Mouse (Mus musculus) layer of hippocampus, adult 18-20 months (tissue): ENCODE data around the gene Gm15319. TPM values are rescaled to one million over a fixed set of nuclear protein-coding genes. Genes with fewer than 3 reads are reported as not detected.
A peak's percentile ranks its signal among the peaks of the same experiment; 100 is the strongest.
"Not testable (repeated sequence)": the region's sequence is repeated elsewhere in the genome, so short reads cannot be mapped to it uniquely, and the experiment has no call there.

ENCODE experiments used
- DNase-seq, 2 experiments: peaks; one replicate each; pipeline ENCODE4 v3.0.0; 2022; ENCODE audit warnings: low spot score in 2 of 2
- long read RNA-seq: library from polyadenylated mRNA; stranded (forward); transcript quantifications from one replicate; pipeline ENCODE4 v2.0.0, GENCODE M21; 2021
- total RNA-seq, 2 experiments: library from RNA; stranded (reverse); gene quantifications; 2 replicates each; pipeline ENCODE4 v1.2.3; 2021

Gm15319 gene
- 1 to 10 TPM; 1.2 to 2.5 TPM for total RNA-seq
- long read RNA-seq, result 0 reads

DNA sequence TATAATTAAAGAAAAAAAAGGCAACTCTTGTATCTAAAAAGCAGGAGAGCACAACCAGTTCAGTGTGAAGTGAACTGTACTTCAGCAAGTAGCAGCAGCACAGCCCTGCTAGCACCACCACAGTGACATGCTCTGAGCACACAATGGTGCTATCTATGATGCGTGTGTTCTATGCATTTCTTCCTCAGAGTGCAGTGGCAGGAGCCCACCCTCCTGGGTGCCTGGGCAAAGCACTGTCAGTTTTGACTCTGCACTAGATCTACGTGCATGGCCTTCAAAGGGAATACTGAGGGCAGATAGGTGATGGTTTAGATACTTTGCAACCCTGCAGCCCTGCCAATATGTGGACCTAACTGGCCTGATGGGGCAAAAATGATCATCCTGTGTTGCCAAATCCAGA lies at the start of gene Gm15319:
Gene Gm15319 (minus strand): TSS at position 101 of the 400 bp plus-strand sequence.
- not testable (repeated sequence) for DNase-seq

DNA sequence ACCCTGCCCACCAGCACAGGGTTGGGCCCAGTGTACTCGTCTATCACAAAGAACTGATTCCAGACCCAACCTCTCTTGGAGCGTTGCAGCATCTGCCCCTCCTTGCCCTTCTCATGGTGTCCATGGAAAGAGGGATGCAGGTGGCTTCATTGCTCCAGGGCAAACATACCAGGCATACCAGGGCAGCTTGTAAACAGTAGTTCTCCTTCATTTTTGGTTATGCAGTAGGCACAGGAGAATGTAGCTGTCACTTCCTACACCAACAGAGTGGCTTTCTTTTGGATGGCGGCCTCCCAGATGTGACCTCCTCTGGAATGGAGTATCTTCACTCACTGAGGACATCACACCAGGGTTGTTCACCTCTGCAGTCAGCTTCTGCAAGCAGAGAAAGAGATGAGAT lies 47.3 kb upstream of the Gm15319 start:
- not testable (repeated sequence) for DNase-seq

DNA sequence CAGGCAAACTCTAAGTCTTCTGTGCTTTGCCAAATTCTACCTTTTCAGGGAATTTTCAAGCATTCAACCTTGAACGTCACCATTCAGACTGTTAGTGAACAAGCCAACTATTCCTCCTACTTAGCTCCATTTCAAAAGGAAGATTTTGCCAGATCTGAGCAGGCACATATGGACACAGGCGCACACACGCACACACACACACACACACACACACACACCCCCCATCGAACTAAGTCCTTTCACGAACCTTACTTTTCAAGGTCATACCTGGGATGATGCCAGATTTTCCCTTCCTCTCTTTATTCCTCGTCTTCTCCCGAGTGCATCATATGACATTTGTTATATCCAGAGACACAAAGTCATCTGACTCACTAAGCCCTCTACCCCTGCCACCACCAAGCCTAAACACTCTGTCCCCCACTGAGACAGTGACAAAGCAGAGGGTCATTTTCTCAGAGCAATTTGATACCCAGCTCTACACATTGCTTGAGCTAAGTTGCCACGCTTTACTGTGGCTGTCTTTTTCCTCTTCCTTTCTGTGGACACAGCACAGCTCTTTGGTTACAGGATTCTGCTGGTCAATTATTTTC lies 45.5 kb upstream of the Gm15319 start:
- DNase-seq, result peak in 1 of 2 experiments; percentile 23

DNA sequence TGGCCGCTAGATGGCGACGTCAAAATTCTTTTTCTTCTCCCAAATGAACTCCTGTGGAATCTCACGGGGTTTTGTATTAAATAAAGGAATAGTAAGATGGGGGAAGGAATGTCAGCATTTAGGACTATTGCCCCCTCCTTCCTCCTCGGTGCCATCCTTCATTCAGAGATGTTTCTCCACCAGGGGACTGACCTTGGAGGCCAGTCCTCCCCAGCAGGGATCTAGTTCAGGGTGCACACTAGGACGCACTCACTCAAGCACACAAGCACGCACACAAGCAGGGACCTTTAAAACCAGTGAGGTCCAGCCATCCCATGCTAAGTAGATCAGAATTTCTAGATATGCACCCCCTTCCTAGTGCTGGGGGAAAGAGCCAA lies 26.3 kb upstream of the Gm15319 start:
- peak in 1 of 2 experiments; percentile 78 for DNase-seq

DNA sequence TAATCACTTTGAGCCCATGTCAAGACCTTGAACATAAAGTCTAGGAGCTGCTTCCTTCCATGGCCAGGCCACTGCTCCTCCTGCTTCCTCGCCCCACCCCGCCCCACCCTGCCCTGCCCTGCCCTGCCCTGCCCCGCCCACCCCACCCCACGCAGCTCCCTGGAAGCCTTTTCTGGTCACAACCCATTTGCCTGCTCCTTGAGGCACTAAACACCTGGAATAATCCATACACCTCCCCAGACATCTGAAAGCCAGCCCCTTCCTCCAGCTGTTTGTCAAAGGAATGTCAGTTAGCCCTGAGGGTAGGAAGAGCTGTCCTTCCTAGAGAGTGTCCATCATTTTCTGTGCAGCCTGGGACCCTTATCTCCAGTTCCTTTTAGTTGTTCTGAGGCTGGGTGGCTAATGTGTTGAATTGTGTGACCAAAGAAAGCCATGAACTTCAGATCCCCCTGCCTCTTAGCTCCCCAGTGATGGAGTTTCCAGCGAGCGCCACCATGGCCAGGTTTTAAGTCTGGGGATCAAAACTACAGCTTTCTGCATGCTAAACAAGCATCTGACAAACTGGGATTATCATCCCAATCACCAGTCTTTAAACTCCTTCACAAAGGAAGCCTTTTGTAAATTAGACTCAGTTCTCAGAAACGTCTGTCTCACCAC lies 25.8 kb upstream of the Gm15319 start:
- peak in 1 of 2 experiments; percentile 42 for DNase-seq

DNA sequence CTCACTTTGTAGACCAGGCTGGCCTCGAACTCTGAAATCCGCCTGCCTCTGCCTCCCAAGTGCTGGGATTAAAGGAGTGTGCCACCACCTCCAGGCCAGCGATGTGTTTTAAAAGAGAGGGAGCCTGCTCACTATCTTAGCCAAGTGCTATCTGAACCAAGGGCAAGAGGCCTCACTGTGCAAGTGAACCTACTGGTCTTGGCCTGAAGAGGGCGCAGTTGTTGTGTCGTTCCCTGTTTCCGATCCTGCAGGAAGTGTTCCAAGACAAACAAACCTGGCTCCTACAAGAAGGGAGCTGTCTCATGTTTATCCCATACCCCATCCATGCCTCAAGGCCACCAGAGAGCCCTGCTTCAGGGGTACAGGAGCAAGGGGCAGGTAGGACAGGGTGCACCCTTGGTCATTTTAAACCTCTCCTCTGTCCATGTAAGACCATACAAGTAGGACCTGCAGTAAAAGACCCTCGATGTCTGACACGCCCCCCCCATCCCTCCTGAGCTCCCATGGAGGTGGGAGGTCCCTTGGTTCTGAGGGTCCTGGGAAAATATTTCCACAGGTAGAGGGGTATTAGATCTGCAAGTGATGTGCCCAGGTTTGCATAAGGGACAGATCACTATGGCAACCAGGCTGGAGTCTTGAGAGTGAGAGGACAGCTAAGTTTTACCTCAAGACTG lies 24.2 kb upstream of the Gm15319 start:
- DNase-seq, result not testable (repeated sequence)

DNA sequence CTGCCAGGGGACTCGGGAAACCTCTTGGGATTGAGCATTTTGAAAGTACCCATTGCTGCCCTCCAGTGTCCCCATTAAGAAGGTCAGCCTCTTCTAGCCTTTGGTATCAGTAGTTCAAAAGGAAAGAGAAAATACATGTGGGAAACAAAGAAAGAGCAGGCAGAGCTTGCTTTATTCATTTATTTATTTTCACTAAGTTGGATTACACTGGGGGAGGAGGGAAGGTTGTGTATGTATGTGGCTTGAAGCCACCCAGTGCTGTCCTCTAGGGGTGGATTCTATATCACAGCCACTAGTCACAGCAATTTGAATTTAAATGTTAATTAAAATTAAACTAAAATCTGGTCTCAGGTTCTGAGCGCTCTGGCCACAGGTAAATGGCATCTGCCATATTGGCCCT lies 22.0 kb upstream of the Gm15319 start:
- DNase-seq, result not testable (repeated sequence)

DNA sequence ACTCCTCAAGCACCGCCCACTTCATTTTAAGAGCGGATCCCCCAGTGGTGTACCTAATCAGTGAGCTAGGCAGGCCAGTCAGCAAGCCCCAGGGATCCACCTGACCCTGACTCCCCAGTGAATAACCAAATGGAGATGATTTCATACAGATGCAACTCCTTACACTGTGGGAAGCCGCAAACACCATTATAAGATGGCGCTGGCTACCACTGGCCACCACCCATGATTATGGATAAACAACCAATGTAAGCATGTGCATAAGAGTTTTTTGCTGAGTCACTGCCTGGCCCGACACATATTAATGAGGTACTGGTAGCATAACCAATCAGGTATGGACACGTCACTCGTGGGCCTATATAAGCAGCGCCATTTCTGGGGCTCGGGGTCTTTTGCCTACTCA lies 21.1 kb upstream of the Gm15319 start:
- peak in 1 of 2 experiments; percentile 33 for DNase-seq

DNA sequence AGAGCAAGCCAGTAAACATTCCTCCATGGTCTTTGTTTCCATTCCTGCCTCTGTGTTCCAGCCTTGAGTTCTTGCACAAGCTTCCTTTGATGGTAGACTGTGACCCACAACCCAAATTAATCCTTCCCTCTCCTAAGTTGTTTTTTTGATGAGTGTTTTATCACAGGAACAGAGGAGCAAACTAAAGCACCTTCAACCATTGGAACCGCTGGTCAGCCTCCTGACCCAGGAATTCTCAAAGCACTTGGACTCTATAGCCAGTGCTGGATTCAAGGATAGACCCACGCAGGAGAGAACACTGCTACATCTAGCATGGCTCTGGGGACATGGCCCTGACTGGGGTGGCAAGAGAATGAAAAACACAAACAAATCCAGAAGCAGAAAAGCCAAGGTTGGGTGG lies 19.1 kb upstream of the Gm15319 start:
- DNase-seq, result not testable (repeated sequence)

DNA sequence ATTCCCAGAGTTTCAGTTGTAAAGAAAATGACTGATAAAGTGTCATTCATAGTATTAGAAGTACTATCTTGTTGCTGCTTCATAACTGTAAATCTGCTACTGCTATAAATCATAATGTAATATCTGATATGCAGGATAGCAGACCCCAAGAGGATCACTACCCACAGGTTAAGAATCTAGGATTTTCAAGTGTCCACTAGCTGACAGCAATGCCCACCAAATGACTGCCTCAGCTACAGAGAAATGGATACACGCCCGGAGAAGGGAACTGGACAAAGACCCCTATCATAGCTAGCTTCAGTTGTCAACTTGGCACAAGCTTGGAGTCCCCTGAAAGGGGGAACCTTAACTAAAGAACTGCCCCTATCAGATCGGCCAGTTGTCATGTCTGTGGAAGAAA lies 18.6 kb upstream of the Gm15319 start:
- DNase-seq, result not testable (repeated sequence)

DNA sequence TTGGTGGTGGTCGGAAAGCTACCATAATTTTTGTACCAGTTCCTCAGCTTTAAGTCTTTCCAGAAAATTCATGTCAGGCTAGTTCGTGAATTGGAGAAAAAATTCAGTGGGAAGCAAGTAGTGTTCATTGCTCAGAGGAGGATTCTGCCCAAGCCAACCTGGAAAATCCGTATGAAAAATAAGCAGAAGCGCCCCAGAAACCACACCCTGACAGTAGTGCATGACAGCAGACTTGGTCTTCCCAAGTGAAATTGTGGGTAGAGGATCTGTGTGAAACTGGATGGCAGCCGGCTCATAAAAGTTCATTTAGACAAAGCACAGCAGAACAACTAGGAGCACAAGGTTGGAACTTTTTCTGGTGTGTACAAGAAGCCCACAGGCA lies 18.2 kb upstream of the Gm15319 start:
- not testable (repeated sequence) for DNase-seq

DNA sequence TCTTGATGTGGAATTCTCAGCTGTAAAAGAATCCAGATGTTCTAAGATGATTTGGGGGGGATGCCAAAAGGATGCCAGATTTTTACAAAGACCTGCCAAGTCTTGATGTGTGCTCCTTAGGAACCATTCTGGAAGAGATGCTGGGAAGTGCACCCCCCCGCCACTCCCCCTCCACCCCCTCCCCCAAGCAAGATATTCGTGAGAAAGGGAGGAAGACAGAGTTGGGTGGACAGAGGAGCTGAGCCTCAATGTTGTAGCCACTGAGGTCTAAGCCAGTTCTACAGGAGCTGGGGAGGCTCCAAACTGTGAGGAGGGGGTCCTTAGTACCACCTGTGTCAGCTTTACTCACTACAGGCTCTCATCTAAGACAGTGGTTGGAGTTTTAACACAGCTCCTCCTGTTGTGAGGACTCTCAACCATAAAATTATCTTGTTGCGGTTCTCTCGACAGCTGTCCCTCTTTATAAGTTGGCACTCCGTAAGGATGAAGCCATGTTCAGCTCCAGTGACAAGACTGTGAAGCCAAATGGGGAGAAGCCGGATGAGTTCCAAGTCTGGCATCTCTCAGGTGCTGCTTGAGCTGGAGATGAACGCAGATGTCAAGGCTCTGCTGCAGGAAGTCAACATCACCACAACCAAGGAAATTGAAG lies 17.7 kb upstream of the Gm15319 start:
- DNase-seq, result peak in 1 of 2 experiments; percentile 18

DNA sequence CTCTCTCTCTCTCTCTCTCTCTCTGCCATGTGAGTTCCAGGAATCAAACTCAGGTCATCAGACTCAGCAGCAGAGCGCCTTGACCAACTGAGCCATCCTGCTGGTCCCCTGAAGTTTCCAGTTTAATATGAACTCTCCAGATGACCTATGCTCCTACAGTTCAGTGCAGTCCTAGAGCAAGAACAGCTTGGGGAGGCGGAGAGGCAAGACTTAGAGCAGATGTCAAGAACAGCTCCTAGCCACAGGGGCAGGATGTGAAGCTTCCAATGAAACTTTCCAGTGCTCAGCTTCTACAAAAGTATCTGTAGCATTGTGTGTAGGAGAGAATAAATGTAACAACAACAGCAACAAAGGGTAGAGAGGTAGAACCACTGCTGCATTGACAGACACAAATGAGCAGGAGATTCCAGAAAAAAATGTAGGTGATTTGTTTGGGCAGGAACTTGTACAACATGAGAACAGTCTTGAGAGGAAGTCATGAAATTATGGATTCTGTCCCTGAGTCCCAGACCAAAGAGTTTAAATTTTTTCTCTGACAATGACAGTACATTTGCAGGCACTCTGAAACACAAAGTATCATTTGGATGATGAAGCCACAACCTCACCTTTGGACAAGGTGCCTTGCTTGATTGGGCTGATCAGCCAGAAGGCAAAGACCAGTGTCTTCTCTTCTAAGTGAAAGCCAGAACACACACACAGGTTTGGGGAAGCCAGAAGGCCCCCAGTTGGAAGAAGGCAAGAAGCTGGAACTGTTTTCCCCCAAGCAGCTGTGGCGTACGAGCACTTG lies 16.8 kb upstream of the Gm15319 start:
- DNase-seq, result peak in 1 of 2 experiments; percentile 33

DNA sequence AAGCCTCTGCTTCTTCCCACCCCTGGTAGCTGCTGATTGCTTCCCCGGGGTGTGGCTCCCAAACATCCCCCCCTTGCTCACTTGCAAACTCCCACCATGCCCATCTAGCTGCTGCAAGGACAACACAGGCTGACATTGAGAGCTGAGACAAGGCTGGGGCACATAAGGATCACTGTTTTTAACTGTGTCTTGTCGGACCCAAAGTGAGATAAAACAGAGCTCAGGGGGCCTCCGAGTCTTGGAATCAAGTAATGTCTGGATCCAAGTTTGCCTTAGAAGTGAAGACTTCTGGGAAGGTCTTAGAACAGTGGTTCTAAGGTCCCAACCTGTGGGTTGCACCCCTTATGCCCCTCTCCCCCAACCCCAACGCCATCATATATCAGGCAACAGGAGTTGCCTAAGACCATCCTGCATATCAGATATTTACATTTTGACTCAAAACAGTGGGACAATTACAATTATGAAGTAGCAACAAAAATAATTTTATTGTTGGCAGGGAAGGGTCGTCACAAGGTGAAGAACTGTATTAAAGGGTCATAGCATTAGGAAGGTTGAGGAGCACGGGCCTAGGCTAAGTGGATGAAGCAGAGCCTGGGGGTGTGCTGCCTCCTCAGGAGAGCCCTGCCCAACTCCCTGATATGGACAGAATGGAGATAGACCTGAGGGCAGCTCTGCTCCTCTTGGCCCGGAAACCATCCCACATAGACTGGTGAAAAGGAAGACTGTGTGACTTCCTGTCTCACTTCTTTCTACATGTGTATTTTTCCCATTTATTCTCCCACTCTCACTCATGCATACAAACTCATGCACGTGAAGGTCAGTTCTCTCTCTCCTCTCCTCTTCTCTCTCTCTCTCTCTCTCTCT lies 16.0 kb upstream of the Gm15319 start:
- DNase-seq, result peak in 1 of 2 experiments; percentile 39

DNA sequence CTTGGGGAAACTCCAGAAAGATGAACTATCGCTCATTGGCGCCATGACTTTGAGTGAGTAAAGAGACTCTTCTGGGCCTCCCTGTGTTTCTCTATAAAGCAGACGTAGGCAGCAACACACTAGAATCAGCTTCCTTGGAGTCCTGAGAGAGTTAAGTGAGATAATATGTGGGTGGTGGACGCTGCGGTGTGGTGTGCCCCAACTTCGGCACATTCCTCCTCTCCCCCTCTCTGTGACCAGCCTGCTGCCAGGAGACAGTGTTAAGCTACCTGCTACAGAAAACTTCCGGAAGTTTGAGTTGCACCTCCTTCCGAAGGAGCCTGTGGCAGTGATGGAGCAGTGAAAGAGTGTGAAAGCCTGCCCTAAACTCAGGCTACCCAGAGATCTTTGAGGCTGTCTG lies 15.3 kb upstream of the Gm15319 start:
- DNase-seq, result peak in 1 of 2 experiments; percentile 42

DNA sequence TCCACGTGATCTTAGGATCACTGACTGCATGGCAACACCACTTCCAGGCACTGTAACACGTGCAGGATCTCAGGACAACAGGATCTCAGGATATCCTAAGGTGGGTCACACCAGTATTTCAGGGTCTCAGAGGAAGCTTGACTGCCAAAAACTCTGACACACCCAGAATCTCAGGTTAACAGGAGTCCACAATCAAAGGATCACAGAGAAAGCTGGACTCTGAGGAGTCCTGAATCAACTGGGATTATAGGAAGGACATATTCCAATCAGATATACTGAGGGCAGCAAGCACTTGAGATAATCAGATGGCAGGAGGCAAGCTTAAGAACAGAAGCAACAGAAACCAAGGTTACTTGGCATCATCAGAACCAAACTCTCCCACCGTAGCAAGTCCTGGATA lies 12.7 kb upstream of the Gm15319 start:
- peak in 1 of 2 experiments; percentile 6 for DNase-seq

DNA sequence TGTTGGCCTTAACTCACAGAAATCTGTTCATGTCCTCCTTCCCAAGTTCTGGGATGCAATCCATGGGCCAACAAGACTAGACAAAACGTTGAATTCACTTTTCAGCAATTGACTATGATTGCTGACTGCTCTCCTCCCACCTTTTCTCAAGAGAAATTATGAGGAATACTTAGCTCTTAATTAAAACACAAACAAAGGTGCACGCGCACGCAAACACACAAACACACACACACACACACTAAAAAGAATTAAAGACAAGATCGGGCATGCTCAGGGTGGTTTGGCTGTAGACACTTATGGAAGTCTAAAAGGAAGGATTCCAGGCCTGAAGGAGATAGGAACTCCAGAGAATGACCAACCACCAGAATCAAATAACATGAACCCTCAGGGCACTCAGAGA lies 6.6 kb downstream of the Gm15319 start:
- DNase-seq, result not testable (repeated sequence)

DNA sequence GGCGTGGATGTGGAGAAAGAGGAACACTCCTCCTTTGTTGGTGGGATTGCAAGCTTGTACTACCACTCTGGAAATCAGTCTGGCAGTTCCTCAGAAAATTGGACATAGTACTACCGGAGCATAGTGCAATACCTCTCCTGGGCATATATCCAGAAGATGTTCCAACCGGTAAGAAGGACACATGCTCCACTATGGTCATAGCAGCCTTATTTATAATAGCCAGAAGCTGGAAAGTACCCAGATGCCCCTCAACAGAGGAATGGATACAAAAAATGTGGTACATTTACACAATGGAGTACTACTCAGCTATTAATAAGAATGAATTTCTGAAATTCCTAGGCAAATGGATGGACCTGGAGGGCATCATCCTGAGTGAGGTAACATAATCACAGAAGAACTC lies 9.4 kb downstream of the Gm15319 start:
- peak; percentile 2 to 13 for DNase-seq

DNA sequence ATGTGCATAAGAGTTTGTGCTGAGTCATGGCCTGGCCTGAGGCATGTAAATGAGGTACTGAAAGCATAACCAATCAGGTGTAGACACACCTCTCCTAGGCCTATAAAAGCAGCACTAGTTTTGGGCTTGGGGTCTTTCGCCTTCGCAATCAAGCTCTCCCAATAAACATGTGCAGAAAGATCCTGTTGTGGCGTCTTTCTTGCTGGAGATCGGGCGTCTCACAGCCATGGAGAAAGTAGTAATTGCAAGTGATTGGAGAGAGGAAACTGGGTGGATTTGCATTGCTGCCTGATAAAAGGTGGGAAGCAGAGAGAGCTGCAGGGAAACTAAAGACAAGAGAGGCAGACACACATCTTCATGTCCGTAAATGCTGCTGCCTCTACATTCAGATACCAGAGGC lies 60.3 kb downstream of the Gm15319 start:
- DNase-seq, result not testable (repeated sequence)

DNA sequence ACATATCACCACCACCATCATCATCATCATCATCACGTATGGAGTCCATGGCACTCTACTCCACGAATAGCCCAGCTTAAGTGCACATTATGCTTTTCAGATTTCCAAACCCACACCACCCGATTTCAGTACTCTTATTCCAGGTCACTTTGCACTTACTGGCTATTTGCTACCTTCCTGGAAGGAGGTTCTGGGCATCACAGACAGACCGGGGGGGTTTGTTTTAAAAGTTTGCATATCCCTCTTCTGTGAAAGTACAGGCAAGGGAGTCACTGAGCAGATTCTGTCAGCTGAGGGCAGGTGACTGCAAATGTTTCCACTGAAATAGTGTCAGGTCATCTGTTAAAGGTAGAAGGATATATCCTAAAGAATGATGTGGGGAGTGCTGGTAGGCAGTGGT lies 63.0 kb downstream of the Gm15319 start:
- DNase-seq, result not testable (repeated sequence)
